Mouse (Mus musculus): ENCODE data around the gene Ndufb6.
"Not testable (repeated sequence)": the region's sequence is repeated elsewhere in the genome, so short reads cannot be mapped to it uniquely, and the experiment has no call there.

The Ndufb6 gene

DNA sequence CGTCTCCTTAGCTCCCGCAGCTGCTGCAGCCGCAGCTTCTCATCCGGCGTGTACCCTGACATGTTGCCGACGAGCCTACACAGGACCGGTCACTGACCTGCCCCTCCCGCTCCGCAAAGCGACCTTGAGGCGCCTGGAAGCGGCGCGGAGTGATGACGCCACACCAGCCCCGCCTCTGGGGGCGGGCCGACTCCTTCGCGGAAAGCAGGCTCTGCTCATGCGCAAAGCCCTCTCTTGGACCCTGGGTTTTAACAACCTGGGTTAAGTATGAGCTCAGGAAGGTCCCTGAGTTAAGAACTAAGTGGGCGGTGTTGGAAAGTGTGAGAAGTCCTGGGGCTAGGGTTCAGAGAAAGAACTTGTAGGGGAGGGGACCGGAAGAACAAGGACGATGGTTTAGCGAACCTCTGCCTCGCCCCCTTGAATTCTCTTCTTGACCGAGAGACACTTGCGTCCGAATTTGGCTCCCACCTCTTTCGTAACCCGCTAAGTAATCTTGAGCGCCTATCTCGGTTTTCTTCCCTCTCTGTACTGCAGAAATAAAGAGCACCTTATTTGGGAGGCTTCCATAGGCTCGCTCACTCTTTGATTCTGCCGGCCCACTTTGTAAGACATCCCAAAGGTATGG is at the start of gene Ndufb6:
TSS of gene Ndufb6 (minus strand) at position 146 of the 625 bp plus-strand sequence.
- peak; percentile 83 to 84 for DNase-seq

DNA sequence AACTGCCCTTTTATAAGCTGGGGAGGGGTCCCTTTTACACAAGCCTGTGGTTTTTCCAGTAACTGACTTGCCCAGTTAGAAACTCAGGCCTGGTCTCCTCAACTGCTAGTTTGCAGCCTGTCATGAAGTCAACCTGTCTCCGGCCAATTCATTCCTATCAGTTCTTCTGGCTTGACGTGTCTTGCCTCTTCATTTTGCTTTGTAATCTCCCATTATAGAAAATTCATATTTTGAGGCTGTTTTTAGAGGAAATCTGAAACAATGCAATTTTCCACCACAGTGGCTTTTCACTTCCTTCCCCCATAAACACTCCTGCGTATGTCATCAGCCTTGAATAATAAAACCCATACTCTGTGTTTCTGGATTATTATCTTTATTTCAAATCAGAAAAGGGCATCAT is 47.9 kb upstream of the Ndufb6 start:
- DNase-seq: no peak

DNA sequence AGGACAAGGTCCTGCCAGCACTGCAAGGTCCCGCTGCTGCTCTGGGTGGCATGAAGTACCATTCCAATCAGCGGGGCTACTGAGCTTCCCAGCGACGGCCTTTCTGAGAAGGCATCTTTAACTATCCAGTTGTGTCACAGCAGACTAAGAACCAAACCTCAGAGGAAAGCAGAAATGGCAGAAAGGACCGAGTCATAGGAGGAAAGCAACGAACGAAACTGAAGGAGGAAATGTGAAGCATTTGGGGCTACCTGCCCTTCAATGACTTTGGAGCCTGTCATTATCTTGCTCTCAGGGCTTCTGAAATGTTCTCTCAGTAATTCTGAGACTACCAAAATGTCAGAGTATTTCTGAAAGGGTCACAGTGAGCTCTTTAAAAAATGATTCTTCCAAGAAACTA is 45.4 kb upstream of the Ndufb6 start:
- no peak for DNase-seq

DNA sequence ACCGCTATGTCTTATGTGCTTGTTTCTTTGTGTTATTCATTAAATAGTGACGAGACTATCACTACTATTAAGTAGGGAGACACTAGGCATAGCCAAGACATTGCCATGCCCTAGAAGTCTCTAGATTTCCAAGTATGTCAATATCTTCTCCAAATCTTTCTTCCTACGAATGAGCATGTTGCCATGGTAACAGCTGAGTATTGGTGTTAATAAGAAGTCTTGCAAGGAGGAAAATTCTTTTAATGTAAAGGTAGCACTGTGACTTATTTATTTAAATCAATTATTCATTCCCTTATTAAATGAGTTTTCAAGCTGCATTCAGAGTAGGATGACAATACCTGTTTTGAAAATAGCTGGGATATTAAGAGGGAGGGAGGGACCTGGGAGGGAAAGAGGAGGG is 38.2 kb upstream of the Ndufb6 start:
- DNase-seq: no peak

DNA sequence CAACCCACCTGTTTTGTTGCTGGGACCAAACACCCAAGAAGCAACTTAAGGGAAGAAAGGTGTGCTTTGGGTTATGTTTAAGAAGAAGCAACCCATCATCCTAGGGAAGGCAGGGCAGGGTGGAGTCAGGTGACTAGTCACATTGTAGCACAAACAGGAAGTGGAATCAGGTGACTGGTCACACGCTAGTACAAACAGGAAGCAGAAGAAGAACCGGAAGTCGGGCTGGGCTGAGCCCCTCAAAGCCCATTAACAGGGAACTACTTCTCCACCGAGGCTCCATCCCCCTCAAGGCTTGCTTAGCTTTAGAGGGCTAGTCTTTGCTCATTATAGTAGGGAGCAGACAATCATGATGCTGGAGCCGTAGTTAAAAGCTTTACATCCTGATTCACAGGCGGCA is 33.8 kb upstream of the Ndufb6 start:
- no peak for DNase-seq

DNA sequence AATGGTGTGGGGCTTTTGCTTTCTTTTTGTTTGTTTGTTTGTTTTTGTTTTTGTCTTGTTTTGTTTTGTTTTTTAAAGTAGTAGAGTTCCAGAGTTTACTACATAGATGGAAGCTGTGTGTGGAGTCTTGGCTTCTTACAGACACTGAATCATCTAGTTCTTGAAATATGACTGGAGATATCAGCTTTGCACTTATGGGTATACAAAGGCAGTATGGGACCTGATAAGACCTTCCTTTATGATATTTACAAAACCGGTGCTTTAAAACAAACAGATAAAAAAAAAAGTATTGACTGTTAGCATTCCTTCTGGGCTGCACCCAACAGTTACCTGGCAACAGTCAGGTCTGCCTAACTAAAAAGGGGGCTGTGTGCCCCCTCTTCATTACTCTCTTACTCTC is 33.0 kb upstream of the Ndufb6 start:
- DNase-seq: no peak

DNA sequence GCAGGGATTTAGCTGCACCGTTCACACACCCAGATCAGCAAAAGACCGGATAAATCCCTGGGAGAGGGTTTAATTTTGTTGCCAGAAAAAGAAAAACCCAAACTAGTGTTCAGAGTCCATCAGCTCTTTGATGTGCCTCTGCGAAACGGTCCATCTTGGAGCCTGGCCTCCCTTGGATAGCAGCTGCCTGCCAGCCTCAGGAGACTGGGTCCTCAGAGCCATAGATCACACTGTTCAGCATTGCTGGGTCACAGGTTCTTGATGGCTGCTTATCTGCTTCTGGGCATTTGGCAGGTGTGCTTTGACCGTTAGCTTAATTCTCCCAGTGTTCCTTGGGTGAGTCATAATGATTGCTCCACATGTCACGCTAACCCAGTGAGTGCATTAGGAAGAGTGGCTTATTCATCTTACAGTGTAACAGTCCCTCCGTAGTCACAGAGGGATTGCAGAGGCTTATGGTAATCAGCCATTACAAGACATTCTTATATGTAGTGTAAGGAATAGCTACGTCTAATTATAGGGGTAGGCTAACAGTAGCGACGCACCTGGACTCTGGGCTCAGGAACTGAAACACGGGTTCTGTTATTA is 31.7 kb upstream of the Ndufb6 start:
- DNase-seq: no peak

DNA sequence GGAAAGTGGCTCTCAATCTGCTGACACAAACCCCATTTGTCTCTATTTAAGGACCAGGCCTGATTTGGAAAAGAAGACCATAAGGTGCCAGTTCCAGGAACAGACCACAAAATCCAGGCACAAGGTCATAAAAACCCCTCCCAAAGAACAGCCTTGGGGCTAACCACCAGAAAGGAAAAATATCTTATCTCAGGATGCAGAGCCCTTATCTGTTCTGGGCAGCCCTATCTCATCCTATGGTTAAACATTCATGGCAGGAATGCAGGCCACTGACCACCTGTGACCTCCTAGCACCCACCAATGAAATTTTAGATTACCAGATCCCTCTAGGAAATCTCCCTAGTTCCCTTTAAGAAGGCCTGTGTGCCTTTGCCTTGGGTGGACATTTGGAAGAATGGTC is 30.5 kb upstream of the Ndufb6 start:
- DNase-seq: no peak

DNA sequence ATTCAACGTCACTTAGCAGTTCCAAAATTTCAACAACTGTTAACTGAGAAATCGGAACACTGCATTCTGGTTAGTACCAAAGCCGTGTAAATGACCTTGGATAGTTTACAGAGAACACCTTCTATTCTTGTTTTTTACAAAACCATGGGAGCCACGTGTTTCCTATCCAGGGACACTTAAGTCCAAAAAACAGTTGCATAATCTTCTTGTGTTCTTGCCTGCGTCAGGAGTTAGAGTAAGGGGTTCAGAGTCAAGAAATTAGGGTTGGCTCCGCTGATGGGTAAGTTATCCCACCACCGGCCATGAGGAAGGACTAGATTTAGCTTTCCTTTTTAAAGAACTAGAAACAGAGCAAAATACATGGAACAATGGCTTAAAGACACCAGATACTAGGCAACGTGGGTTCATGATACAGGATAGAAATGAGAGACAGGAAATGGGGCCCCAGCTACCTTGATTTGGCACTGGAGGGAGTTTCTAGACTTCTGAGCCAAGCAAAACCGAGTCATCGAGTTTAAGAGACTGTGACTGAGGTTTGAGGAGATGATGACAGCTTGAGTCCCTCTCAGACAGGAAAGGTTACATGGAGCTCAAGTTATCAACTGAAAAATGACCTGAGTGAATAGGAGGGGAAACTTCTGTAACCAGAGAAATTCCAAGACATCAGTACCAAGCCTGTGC is 23.4 kb upstream of the Ndufb6 start:
- no peak for DNase-seq

DNA sequence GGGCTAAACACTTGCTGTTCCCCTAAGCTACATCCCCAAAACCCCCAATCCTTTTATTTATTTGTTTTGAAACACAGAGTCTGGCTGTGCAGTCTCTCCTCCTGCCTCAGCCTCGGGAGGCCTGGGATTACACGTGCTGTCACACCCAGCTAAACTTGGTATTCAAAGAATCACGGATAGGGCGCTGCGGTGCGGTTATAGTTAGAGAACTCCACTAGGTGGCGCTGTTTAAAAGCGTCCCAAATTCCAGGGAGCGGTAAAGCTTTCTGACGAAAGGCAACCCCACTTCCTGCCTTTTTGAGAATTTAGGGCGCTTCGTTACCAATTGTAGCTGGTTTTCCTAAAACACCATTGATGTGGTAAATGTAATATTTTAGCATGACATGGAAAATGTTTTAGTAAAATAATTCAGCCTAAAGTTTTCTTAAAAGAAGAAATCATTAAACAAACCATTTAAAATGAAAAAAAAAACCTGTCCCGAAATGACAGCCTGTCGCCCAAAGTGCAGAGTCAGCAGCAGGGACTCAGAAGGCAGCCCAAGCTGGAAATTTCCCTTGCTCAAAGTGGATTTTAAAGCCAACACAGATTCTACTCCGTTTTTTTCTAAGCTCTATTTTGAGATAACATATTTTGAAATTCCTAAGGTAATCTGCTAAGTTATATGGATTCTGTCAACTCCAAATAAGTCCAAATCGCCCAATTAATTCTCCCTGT is 22.0 kb upstream of the Ndufb6 start:
- peak; percentile 26 to 44 for DNase-seq

DNA sequence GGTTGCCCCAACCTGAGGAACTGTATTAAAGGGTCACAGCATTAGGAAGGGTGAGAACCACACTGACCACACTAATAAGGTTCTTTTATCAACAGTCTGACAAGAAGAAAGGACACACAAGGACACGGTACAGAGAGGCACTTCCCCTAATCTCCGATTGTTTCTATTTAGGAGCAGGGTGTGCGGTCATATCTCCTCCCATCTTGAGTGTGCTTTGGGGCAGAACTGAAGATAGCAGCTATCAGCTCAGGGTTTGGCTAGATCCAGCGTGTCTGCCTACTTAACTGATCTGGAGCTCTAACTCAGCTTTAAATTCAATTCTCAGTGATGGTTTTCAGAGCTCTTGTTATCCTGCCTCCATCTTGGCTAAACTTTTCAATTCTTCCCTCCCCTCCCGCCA is 19.9 kb upstream of the Ndufb6 start:
- DNase-seq: no peak

DNA sequence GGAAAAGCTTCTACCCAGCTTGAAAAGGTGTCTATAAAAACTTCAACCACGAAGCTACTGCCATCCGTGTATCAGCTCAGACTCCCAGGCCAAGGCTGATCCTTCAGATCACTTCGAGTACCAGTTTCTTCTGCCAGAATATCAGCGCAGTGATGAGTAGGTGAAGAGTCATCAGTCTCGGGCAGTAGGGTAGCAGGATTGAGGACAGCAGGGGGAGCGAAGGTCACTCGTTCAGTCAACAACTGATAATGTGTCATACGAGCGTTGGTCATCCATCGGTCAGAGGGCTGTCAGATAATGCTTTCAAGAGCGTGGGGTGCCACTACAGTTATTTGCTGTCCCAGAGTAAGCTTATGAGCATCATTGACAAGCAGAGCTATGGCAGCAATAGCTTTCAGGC is 12.3 kb upstream of the Ndufb6 start:
- DNase-seq: not testable (repeated sequence)

DNA sequence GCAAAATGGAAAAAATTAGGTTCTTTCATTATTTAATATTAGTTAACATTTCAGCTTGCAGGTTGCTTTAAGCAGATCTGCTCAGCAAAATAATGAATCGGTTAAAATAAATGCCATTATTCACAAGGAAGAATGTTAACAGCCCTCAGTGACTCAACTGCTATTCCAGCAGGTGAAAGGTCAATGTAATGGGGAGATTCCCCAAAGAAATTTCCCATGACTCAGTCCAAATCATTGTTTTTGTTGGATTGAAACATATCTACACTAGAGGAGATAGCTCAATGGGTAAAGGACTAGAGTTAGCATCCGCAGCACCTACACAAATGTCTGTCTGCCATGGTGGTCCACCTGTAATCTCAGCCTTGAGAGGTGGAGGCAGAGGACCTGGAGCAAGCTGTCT is 9.8 kb upstream of the Ndufb6 start:
- DNase-seq: no peak

DNA sequence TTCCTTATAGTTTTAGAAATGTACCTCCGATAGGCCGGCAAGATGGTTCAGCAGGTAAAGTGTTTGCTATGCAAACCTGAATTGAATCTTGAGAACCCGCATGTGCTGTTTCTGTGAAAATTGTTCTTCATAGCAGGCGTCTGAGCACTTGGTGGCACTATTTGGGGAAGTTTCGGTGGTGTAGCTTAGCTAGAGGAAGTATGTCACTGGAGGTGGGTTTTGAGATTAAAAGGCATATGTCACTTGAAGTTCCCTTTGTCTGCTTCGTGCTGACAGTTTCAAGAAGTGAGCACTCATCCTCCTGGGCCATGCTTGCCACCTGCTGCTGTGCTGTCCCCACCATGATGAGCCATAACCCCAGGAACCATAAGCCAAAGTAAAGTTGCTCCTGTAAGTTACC is 8.2 kb upstream of the Ndufb6 start:
- DNase-seq: no peak

DNA sequence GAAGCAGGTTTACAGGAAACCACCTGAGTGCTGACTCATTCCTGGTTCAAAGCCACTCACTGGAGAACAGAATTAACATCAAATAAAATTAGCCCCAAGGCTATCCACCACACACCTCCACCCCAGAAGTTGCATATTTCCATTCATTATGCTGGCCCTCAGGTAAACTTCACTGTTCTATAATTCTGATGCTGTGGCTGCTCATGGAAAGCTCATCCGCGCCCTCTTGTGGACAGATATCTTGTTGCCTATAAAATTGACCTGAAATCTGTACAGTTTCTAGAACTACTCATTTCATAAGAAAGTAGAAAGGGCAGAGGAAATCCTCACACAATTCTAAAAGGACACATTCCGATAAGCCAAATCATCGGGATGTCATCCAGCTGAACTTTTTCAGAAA is 6.4 kb upstream of the Ndufb6 start:
- peak; percentile 13 to 37 for DNase-seq

DNA sequence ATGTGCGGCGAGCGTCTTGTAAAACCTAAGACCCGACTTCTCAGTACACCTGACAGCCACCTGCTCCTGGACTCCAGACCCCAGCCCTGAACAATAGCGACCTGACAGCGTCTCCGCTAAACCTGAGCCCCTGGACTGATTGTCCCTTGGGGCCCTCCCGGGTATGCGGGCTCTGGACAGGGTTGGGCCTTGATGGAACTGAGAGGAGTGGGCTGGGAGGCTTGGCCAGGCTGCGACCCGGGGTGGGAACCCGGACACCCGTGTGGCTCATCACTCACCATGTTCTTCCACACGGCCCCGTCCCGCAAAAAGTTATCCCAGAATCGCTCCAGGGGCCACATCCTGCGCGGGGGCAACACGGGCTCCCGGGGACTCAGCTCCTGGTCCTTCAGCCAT is 343 bp downstream of the Ndufb6 start:
- DNase-seq: no peak

DNA sequence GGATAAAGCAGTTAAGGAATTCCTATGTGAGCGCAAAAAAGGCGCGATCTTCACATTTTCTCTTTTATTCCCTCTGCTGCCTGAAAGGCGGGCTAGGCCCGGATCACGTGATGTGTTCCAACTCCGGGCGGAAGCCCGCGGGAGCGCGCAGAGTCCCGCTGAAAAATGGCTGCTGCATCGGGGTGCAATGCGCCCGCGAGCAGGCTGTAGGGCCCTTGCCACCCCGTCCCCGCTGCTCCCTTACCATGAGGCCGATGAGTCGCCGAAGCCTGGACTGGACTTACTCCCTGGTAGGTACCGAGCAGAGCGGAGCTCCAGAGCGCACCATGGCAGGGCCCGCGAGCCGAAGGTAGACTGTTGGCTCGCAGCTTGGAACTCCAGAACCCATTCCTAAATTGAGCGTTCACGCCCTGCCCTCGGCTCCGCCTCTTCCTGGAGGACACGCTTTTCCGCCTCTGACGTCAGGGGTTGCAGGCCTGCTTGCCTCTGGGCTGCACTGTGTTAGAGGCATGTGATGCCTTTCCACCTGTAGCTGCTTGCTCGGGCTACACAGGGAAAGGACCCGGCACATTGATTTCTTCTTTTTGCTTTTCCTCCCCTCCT is 9.7 kb downstream of the Ndufb6 start, which contains the start of the genes Smim27 and Topors:
TSS of gene Smim27 (plus strand) at position 150 of the 603 bp plus-strand sequence.
TSS of gene Topors (minus strand) at position 421 of the 603 bp plus-strand sequence.
- DNase-seq: peak; percentile 92 to 94

DNA sequence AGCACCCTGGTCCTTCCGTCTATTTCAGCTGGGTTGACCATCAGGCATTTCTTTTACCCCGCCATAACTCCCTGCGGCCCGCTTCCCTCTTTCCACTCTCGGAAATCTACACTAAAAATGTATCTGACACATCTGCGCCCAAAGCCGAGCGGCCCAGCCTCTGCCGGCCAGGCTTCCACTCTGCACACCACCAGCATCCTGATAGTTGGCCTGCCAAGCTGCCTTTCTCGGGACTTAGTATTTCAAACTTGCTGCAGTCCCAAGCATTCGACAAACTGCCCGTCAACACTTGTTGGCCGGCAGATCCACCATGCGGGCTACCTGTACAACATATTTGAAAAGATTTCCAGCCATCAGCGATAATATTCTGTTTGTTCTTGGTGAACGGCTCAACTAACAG is 10.4 kb downstream of the Ndufb6 start:
- DNase-seq: no peak

DNA sequence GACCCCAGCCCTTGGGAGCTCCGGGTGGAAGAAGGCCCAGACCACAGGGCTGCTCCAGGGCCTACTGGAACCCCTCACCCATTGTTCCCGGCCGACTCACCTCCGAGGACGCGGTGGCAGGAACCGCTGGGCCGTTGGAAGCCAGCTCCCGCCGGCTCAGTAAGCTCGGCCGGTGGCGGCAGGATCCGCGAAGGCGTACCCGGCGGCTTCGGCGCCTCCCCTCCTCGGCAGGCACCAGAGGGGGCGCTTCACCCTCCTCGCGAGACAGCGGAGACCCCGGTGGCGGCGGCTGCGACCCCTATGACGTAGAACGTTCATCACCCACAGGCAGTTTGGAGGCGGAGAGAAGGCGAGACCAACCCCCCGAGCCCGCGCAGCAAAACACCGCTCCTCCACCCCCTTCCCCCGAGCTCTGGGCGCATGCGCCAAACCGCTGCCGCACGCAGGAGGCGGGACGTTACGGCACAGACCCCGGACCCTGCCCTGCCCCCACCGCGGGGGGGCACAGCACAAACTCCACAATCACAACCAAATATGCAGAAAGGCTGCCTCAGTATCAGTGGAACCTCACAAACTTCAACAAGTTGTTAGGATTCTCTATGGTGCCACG is 10.9 kb downstream of the Ndufb6 start:
- peak; percentile 94 for DNase-seq

DNA sequence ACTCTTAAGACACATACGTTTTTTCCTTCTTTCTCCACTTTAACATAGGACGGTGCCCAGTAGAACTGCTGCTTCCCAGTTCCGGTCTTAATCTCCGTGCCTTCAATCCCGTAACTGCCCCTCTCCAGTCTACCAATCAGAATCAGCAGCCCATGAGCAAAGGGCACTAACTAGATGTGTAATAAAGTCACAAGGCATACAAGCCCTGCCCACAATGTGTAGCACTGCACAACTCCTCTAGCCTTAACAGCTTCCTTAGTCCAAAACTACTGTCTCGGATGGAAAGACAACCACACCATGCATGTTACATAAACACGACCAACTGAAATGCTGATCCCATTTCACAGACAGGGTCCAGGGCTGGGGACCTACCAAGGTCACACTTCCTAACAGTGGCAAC is 11.5 kb downstream of the Ndufb6 start:
- DNase-seq: no peak

DNA sequence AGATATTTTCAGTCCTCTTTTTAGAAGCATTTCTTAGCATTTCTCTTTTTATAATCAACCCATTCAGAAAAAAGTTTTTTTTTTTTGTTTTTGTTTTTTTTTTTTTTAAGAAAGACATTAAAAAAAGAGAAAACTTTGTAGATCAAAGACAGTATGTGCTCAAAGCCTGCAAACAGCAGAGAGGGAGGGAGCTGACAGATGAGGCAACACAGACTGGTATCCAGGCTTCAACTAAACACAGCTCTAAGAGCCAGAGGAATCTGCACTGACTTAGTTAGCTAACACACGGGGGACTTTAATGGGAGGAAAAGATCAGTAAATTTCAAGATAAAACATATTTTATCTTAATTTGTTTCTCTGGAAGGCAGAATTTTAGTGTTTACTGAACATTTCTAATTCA is 14.9 kb downstream of the Ndufb6 start:
- no peak for DNase-seq

DNA sequence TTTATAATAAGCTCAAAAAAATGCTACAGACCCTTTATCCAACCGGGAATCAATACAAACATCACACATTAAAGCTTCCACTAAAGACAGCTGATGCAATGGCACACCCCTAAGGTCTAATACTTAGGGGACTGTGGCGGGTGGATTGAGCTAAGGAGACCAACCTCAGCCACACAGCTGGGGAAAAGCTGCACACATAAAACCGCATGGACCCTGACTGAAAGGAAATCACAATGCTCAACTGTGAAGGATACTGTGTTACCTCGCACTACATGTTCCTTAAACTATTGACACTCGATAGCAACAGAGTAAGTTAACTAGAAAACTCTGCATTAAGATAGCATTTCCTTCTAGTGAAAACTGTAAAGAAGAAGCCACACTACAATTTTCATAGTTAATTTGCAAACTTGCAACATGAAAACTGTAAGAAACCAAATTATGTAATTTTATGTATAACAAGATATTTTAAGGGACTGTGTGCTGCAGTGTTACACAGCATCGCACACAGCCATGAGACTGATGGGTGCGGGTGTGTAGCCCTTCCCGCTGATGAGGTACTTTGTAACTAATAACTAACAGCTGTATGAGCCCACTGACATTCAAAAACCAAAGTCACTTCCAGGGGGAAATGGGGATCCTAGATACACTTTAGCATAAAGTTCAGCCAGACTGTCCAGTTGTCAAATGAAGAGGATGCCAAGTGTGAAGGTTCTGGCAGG is 24.7 kb downstream of the Ndufb6 start:
- no peak for DNase-seq
